Mouse (Mus musculus) intestine, embryonic 14.5 days (tissue): ENCODE results near the gene Aspg. TPM values are rescaled to one million over a fixed set of nuclear protein-coding genes. Genes with fewer than 3 reads are reported as not detected.

Source experiments
- ATAC-seq: fragments of 200-750 bp; cut with Nextera tagmentation; replicated peaks from 2 replicates; pipeline ENCODE4 v1.8.0; 2017; ENCODE audit warnings: low read depth, moderate number of reproducible peaks, moderate TSS enrichment, moderate library complexity; ENCODE audit not compliant: low FRiP score, low TSS enrichment
- DNase-seq: peaks from one replicate; pipeline ENCODE4 v3.0.0-alpha.2; 2018; ENCODE audit warnings: low spot score
- H3K27ac ChIP-seq: fragments of 300-500 bp; sonication (generic); 2 replicates; pipeline ENCODE4 v1.5.1; 2014; ENCODE audit warnings: low read depth, mild to moderate bottlenecking, control low read depth
- H3K27me3 ChIP-seq: fragments of 300-500 bp; sonication (generic); replicated peaks from 2 replicates; pipeline ENCODE4 v1.6.1; 2014; ENCODE audit warnings: low read length, control low read depth; ENCODE audit not compliant: control insufficient read depth, insufficient read depth
- H3K36me3 ChIP-seq: fragments of 300-500 bp; sonication (generic); 2 replicates; pipeline ENCODE4 v1.6.1; 2014; ENCODE audit warnings: low read length, control low read depth; ENCODE audit not compliant: control insufficient read depth, insufficient read depth
- H3K4me1 ChIP-seq: fragments of 300-500 bp; sonication (generic); replicated peaks from 2 replicates; pipeline ENCODE4 v1.6.1; 2014; ENCODE audit warnings: low read length, control low read depth, mixed read lengths; ENCODE audit not compliant: control insufficient read depth, insufficient read depth
- H3K4me2 ChIP-seq: fragments of 300-500 bp; sonication (generic); 2 replicates; pipeline ENCODE4 v1.6.1; 2014; ENCODE audit warnings: low read length
- H3K4me3 ChIP-seq: fragments of 300-500 bp; sonication (generic); 2 replicates; pipeline ENCODE4 v1.5.1; 2014; ENCODE audit warnings: low read depth, low read length, control low read depth, mixed read lengths
- H3K9ac ChIP-seq: fragments of 300-500 bp; sonication (generic); 2 replicates; pipeline ENCODE4 v1.6.1; 2014; ENCODE audit warnings: mild to moderate bottlenecking, low read length
- H3K9me3 ChIP-seq: fragments of 300-500 bp; sonication (generic); 2 replicates; pipeline ENCODE4 v1.6.1; 2016; ENCODE audit warnings: low read length, control low read depth; ENCODE audit not compliant: control insufficient read depth
- WGBS: fragments of 180-500 bp; shearing (Covaris S2); extraction: QIAGEN DNeasy Blood & Tissue Kit; methylation state at CpG from one replicate; pipeline ENCODE4 v1.1.7; 2014; 5-methylcytosine and 5-hydroxymethylcytosine counted together
- polyA plus RNA-seq: library from polyadenylated mRNA; unstranded; fragments of >200 nt; fragmentation: Nextera tagmentation; extraction: Ambion mirVana; gene quantifications from 2 replicates; pipeline ENCODE4 v1.2.1, GENCODE M21; 2014

Aspg gene
- polyA plus RNA-seq, 1 experiment from 2014 or later, result 16.9 TPM

DNA sequence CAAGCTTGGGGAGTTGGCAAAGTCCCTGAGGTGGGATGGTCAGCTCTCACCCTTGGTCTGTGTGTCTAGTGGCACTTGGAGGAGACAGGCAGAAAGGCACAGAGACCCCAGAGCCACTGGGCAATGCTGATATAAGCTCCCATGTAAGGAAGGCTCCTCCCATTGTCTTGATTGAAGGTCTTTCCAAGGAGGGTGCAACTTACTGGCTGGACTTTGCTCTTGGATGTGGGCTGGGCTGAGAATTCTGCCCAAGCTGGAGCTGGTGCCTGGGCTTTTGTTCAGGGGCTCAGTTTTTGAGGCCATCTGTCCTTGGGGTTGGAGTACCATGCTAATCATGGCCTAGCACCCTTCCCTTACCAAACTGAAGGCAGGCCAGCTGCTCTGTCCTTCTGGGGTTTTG is 52.3 kb downstream of the Aspg start:
- Histone ChIP-seq H3K9me3 (no peaks in the 10 kb centered on the region), H3K27ac (no peak overlapping the region), H3K27me3 (no peaks in the 10 kb centered on the region), H3K36me3 (peaks cover 5% of the 10 kb centered on the region; the same call in 1 of the 2 replicates), H3K4me1 (peaks cover 11% of the 10 kb centered on the region; the same call in 1 of the 2 replicates), H3K4me3 (no peak overlapping the region), H3K4me2 (no peak overlapping the region), H3K9ac (no peak overlapping the region)
- peak; percentile 26; the same call in 1 of the 2 replicates for ATAC-seq
- no peak for DNase-seq

DNA sequence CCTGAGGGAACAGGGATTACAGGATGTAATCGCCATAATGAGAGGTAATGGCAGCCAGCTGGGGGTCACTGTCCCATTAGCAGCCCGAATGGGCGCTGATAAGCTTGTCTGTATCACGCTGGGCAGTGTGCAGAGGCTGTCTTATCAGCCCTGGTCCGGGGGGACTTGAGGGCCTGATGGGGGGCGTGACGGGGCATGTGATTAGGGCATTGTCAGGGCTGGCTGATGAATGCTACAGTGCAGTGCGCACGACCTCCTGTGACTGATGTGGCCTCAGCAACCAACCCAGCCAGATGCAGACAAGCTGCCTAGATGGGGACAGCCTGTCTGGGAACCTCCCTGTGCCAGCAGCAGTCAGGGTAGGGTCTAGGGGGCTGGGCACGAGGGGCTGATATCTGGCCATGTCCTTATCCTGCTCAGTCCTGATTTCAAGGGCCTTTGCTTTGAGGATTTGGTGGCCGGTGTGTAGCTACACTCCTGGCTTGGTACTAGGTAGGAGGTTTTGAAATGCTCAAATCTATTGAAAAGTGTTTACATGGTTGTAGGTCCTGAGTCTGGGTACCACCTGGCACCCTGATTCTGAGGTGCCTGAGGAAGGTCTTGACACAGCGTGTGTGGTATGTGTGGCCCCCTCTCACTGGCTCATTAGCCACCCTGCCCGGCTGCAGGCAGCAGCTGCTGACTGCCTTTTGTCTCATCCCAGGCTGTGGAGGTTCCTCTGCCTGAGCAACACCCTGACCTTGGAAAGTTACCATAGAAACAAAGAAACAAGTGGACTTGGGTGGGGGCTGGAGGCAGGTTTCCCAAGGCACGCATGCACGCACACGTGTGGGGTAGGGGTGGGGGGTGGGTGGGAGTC is 57.7 kb downstream of the Aspg start:
- Histone ChIP-seq H3K9ac (no peak overlapping the region), H3K27ac (peak overlapping the region; percentile 1; the same call in 1 of the 2 replicates), H3K4me3 (no peak overlapping the region), H3K27me3 (no peaks in the 10 kb centered on the region), H3K36me3 (no peaks in the 10 kb centered on the region), H3K9me3 (no peaks in the 10 kb centered on the region), H3K4me2 (no peak overlapping the region), H3K4me1 (peaks cover 10% of the 10 kb centered on the region; the same call in 1 of the 2 replicates)
- peak; percentile 47 for ATAC-seq
- DNase-seq, result no peak
- 37% methylated on average over 16 of the region's 16 CpGs for WGBS

DNA sequence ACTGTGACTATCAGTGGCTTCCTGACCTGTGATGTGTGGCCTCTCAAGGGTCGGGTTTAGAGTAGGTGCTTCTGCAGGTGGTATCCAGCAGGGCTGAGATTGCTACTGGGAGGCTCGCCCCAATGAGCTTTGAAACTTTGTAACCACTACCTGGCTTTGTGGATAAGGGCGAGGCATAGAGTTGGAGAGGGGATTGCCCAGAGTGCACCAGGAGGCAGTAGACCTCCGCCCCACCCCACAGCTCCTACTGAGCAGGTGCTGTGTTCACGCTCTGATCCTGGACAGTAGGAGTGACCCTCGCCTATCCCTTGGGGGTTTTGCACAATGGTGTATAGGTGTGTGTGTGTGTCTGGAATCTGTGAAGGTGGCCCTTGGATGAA is 58.4 kb downstream of the Aspg start:
- H3K4me2 ChIP-seq, result no peak overlapping the region
- no peak overlapping the region for H3K4me3 ChIP-seq
- H3K27ac ChIP-seq, result peak overlapping the region; percentile 1; the same call in 1 of the 2 replicates
- ATAC-seq (peak; percentile 36; the same call in 1 of the 2 replicates), DNase-seq (no peak)
- H3K27me3 ChIP-seq, result no peaks in the 10 kb centered on the region
- no peak overlapping the region for H3K9ac ChIP-seq
- 50% methylated on average over 6 of the region's 6 CpGs for WGBS
- H3K4me1 ChIP-seq, result peaks cover 10% of the 10 kb centered on the region; the same call in 1 of the 2 replicates
- no peaks in the 10 kb centered on the region for H3K36me3 ChIP-seq
- no peaks in the 10 kb centered on the region for H3K9me3 ChIP-seq

DNA sequence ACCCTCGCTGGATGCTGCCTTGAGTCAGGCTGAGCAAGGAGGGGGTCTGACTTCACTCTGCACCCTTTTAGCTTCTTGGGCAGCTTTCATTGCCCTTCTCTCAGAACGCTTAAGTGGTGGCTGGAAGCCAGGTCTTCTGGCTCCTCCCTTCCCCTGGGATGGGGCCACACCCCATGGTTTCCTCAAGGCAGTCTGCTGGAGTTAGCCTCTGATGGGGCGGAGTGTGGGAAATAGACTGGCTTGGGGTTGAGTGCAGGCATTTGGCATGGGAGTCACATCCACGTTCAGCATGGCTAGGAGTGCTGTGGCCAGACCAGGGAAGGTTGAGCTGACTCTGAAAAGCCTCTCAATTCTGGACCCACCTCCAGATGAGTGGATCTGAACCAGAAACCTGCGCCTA is 62.8 kb downstream of the Aspg start:
- Histone ChIP-seq H3K9ac (no peak overlapping the region), H3K27ac (no peak overlapping the region), H3K4me3 (no peak overlapping the region), H3K36me3 (no peaks in the 10 kb centered on the region; the same call in none of the 2 replicates), H3K4me1 (peaks cover 5% of the 10 kb centered on the region; the same call in 1 of the 2 replicates), H3K4me2 (no peak overlapping the region), H3K9me3 (no peaks in the 10 kb centered on the region), H3K27me3 (no peaks in the 10 kb centered on the region)
- 59% methylated on average over 5 of the region's 5 CpGs for WGBS
- 0 out of 2 replicates have a peak, but pooled peaks have one; percentile 10 for ATAC-seq
- no peak for DNase-seq

DNA sequence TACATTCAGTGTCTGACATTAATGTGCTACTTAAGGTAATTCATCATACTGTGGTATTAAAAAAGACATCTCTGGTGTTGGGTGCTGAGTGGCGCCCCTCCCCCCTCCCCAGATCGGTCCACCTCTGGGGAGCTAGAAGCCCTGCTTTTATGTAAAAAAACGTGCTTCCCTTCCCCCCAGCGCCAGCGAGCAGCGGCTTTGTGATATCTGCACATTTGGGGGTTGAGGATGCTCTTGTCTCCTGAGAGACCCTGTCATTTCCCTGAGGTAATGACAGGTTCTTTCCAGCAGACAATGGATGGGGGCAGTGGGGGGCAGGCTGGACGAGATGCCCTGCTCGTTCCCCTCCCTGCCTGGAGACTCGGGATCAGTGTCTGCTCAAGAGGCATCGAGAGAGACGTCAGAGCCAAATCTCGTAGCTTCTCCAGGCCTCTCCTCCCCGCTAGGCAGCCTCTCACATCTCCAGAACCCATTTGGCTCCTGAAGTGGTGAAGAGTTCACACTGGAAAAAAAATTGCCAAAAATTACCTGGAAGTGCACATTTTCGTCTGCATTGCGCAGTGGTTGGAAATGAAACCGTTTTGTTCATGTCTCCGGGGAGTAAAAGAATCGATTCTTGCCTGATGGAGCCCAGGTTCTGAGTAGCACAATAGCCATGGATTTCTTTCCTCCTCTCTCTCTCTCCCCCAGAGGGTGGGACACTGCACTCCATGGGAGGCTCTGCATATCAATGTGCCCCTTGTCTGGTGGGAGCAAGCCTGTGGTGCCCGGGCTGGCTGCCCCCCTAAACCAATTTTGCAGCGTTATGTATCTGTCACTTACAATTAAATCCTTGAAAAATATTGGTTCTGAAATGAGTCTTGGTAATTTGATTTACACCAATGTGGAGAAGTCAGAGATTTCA is 64.4 kb downstream of the Aspg start:
- 0 out of 2 replicates have a peak, but pooled peaks cover 3% of the 10 kb centered on the region for H3K4me1 ChIP-seq
- no peak overlapping the region for H3K4me2 ChIP-seq
- no peak overlapping the region for H3K4me3 ChIP-seq
- no peak for ATAC-seq
- H3K9me3 ChIP-seq, result no peaks in the 10 kb centered on the region
- no peak overlapping the region for H3K27ac ChIP-seq
- DNase-seq, result no peak
- no peaks in the 10 kb centered on the region for H3K27me3 ChIP-seq
- 45% methylated on average over 20 of the region's 20 CpGs for WGBS
- H3K36me3 ChIP-seq, result peaks cover 14% of the 10 kb centered on the region
- H3K9ac ChIP-seq, result no peak overlapping the region

DNA sequence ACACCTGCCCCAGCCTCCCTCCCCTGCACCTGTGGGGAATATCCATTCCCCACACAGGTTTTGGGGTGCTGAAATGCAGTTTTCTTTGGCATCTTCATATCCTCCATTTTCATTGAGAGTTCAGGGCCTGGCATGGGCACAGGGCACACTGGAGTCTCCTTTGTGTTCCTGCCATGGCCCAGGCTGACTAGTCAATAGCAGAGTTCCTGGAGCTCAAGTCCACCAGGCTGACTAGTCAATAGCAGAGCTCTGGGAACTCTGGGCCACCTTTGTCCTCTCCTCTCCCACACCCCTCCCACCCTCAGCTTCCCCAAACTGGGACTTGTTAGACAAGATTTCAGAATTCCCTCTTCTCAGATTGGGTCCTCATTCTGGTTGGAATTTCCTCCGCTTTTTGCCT is 65.2 kb downstream of the Aspg start:
- no peak for ATAC-seq

DNA sequence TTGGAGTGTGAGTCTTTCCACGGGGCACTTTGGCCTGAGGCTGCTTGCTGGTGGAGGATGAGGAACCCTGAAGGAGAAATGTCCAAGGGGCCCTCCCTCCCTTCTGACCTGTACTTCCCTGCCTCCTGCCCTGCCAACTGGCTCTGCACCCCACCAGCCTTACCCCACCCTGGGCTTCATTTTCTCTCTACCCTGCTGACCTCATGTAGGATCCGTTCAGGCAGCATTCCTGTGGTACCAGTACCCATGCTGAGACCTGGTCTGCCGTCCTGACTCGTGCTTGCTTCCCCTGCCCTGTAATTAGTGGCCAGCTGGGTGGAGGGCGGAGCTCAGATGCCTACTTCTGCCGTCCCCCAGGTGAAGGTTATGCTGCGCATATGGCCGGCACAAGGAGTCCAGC is 65.7 kb downstream of the Aspg start:
- 63% methylated on average over 8 of the region's 8 CpGs for WGBS
- no peak overlapping the region for H3K4me3 ChIP-seq
- ATAC-seq, result no peak
- H3K9ac ChIP-seq, result no peak overlapping the region
- H3K36me3 ChIP-seq, result peaks cover 24% of the 10 kb centered on the region
- no peak overlapping the region for H3K27ac ChIP-seq
- DNase-seq, result no peak
- H3K9me3 ChIP-seq, result no peaks in the 10 kb centered on the region
- H3K4me2 ChIP-seq, result no peak overlapping the region
- no peaks in the 10 kb centered on the region for H3K27me3 ChIP-seq
- 0 out of 2 replicates have a peak, but pooled peaks cover 3% of the 10 kb centered on the region for H3K4me1 ChIP-seq

More for the DNA sequence above, 65.2 kb downstream of the Aspg start:
- Histone ChIP-seq H3K9ac (no peak overlapping the region), H3K4me3 (no peak overlapping the region), H3K36me3 (peaks cover 21% of the 10 kb centered on the region), H3K9me3 (no peaks in the 10 kb centered on the region), H3K27me3 (no peaks in the 10 kb centered on the region), H3K4me2 (no peak overlapping the region), H3K27ac (no peak overlapping the region), H3K4me1 (0 out of 2 replicates have a peak, but pooled peaks cover 3% of the 10 kb centered on the region)
- no peak for DNase-seq
- 90% methylated on average over 1 of the region's 1 CpGs for WGBS
